Mouse (Mus musculus): ENCODE measurements around the gene Gabrb2.

- TF ChIP-seq CTCF (conservative IDR thresholded peaks at IDR 0.05; ENCODE audit: low read length) (no peak), POU5F1 (IDR thresholded peaks at IDR 0.05; ENCODE audit: borderline replicate concordance, low read length) (no peak), NANOG (IDR thresholded peaks at IDR 0.05; ENCODE audit: borderline replicate concordance, low read length) (no peak)
Measured at GRCm38 (mm10) chr11:42418996-42419782, at the start of gene Gabrb2.
